Mouse (Mus musculus): Measurements from ENCODE around the gene Tenm2.

Tenm2 gene

DNA sequence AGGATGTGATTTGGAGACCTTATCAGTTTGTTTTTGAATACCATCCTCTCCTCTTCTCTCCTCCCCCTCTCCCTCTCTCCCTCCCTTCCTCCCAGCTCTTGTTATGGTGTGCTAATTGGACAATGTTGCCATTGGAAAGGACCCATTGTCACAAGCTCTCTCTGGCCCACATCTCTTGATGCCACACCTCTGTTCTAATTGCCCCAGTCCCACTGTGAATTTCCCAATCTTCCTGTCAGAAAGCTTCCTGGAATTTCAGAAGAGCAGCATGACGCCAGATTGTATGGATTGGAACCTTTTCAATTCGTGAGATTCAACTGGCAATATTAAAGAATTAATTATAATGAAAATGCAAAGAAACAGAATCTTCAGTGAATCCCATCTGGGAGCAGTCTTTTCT lies 128.7 kb downstream of the Tenm2 start:
- intact Hi-C loops (cut with DNase I): no loop called here

DNA sequence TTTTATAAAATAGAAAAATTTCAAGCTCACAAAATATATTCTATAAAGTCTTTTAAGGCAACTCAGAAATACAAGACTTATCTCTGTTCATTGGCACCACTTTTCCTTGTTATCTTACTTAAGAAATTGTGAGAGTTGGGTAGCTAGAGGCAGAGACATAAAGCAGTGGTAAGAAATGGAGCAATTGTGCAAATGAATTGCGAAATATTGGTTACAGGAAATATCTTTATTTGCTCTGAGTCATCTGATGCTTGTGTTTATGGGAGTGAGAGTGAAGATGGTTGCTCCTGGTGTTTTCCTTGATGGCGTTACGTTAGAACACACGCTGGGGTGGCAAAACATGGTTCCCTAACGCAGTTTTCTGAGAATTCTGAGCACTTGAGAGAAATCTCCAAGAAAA lies 156.4 kb downstream of the Tenm2 start:
- intact Hi-C loops (cut with DNase I): no loop called here

DNA sequence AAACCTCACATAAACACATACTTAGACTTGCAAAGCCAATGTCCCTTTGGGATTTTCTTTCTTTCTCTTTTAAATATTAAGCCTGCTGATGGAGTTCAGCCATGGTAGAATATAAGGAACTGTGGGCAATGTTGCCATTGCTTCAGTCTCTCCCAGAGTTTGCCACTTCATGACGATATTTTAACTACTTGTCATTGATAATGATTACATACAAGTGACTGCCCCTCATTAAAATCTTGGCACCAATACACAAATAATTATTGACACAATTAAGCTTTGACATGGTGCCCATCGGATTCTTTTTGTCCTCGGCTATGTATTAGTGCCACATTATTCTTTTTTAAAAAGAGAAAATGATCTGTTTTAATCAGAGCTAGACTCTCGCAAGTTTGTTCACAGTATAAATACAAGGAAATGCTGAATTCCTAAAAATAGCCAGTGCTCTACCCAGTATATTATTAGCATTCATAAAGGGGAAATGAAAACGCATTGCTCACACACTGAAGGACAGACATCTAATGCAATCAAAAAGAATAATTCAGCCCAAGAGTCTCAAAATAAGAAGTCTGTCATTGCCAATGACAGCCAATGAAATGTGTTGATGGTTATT lies 158.7 kb downstream of the Tenm2 start:
- intact Hi-C loops (cut with DNase I): no loop called here

DNA sequence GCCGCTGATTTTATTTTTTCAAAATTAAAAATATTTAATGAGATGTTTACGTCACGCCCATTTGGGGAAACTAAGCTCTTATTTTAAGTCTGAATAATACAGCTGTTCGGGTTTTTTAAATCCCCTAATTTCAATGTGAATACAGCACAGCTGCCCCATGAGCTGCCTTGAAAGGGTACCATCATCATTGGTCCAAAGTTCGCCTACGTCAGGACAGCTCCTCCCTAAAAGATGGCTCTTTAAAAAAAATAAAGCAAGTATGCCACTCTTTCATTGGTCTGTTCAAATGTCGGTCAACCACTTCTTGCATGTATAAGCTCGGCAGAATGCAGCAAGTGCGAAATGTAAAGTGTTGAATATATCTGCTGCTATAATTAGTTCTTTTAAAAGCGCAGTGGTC lies 160.4 kb downstream of the Tenm2 start:
- intact Hi-C loops (cut with DNase I): no loop called here

DNA sequence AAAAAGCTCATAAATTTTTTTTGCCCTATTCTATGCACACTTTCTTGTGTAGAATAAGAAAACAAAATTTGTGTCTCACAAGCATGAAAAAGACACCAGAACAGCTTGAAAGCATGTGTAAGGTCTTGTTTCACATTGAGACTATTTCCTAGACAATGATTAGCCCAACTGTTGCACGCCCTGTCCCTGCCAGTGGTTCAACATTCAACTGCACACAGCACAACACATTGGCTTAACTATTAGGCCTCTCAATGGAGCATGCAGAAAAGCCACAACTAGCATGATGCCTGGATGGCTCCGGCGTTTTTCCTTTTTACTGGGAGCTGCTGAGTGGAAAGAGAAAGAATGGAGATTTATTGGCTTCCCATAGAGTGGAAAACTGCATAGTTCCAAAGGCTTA lies 170.3 kb downstream of the Tenm2 start:
- intact Hi-C loops (cut with DNase I): no loop called here

DNA sequence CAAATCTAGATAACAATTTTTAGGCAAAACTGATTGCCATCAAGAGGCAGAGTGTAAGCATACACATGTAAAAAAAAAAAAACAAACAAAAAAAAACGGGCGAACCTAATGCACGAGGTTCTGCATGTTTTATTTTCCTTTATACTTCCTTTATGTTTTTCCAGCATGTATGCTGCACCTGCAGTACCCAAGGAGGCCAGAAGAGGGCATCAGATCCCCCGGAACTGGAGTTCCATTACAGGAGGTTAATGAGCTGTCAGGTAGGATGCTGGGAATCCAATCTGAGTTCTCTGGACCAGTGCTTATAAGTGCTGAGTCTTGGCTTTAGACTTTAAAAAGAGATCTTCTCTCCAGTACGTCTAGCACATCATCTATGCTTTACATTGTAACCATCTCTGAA lies 189.1 kb downstream of the Tenm2 start:
- intact Hi-C loops (cut with DNase I): loop anchor here (5.0 kb wide), 1 partner anchor 141 kb away; no protein-coding TSS in a partner anchor

DNA sequence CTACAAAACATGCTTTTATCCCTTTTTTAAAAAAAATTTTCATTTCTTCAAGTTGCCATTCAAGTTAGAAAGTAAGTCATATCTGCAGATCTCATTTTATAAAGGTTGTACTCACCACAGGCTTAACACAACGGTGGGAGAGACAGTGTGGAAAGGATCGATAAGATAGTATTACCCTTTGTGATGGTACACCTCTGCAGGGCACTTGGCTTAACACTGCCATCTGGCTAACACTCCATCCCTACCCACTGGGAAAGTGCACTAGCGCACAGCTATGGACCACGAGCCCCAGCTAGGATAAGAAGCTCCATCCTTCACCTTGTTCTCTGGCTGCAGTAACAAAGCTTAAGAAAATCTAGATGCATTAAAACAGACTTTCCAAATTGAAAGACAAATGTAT lies 194.5 kb downstream of the Tenm2 start:
- intact Hi-C loops (cut with DNase I): no loop called here

DNA sequence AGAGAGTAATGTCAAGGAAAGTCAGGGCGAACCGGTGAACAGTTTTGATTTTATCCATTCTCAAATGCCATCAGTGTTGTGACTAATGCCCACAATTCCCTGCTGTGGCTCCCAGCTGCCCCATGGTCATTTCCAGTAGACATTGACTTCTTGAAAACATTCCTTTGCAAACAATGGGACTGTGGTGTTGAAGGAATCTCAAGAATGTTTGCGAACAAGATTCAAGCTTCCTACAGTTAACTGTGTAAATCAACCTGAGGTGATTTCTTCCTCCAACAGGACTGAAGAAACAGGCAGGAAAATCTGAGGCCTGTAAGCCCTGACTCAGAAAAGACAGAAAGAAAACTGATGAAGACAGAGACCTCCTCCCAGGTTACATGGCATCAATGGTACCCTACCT lies 196.5 kb downstream of the Tenm2 start:
- intact Hi-C loops (cut with DNase I): no loop called here

DNA sequence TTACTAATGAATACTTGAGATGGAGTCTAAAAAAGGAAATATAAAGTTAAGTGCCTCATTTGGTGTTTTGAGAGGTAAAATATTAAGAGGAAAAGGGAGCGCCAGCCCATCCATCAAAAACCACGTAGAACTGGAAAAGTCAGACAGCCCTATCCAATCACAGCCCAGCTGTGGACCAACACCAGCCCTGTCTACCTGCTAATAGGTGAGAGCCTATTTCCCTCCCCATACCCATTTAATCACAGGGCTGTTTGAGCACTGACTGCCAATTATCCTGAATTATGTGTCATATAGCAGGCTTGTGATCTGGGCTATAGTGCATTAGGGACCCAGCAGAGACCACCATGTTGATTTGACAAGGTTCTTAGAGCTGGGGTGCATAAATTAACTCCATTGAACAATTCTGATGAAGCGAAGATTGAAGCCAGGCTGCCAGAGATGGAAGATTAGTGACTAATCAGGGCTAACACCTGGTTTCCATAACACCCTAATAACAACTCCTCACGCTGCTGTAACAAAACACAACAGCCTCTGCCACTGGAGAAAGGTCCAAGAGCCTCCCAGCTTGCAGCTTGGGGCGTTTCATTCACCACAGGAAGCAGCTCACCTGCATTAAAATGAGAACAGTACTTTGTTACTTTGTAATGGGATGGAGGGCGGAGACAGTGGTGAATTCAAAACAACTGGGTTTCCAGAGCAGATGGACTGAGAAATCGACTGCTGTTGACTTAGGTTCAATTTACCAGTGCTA lies 204.3 kb downstream of the Tenm2 start:
- intact Hi-C loops (cut with DNase I): no loop called here

DNA sequence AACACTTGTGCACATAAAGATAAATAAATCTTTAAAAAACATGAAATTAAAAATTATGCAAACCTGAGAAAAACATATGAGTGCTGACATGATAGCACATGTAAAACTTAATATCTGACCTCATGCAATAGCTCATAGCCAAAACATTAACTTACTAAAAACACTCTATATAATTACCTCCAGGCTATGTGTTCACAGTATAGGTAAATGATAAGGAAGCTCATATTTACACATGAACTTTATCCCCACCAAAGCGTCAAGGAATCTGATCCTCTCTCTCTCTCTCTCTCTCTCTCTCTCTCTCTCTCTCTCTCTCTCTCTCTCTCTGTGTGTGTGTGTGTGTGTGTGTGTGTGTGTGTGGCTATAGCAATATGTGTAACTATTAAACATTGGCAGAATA lies 223.9 kb downstream of the Tenm2 start:
- intact Hi-C loops (cut with DNase I): no loop called here

DNA sequence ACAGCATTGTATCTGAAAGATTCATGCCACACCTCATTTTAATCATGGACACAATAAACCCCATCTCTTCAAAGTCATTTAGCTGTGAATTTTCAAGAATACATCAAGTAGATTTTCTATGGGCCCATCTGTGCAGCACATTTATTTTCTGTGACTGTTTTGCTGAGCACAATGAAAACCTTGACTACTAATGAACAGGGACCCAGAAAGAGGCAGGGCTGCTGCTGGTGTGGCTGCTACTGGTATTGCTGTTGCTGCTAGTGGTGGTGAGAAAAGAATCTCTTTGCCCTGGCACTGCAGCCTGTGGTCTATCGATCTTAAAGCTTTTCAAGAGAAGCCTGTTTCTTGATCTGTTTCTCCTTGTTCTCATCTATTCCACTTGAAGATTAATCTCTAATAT lies 226.5 kb downstream of the Tenm2 start:
- intact Hi-C loops (cut with DNase I): no loop called here

DNA sequence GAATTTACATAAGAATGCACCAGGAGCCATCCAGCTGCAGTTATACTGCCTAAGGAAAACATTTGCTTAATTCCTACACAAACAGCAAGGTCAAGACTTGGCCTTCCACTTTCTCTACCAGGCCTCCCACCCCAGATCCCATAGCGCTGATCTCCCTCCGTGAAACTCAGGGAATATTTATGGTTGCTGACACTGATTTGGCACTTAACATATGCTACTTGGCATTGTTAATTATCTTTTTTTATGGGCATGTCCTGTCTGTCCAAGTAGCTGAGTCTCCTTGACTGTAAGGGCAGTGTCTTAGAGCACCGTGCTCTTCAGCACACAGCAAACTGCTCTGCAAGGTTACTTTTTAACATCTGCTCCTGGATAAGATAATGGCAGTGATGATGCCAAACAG lies 238.1 kb downstream of the Tenm2 start:
- intact Hi-C loops (cut with DNase I): no loop called here

DNA sequence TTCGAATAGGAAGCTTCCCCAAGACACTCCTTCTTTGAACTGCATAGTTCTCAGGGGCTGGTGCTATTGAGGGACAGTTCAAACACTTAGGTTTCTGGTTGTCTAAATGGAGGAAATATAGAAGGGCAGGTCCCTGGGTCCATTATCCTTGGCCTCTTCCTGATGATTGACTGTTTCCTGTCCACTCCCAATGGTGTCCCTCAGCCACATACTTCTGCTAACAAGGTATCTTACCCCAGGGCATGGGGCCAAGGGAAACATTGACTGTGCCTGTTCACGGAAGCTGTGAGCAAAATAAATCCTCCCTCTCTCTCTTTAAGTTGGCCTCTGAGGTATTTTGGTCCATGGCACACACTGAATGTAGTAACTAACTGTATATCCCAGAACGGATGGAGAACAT lies 244.9 kb downstream of the Tenm2 start:
- intact Hi-C loops (cut with DNase I): no loop called here

DNA sequence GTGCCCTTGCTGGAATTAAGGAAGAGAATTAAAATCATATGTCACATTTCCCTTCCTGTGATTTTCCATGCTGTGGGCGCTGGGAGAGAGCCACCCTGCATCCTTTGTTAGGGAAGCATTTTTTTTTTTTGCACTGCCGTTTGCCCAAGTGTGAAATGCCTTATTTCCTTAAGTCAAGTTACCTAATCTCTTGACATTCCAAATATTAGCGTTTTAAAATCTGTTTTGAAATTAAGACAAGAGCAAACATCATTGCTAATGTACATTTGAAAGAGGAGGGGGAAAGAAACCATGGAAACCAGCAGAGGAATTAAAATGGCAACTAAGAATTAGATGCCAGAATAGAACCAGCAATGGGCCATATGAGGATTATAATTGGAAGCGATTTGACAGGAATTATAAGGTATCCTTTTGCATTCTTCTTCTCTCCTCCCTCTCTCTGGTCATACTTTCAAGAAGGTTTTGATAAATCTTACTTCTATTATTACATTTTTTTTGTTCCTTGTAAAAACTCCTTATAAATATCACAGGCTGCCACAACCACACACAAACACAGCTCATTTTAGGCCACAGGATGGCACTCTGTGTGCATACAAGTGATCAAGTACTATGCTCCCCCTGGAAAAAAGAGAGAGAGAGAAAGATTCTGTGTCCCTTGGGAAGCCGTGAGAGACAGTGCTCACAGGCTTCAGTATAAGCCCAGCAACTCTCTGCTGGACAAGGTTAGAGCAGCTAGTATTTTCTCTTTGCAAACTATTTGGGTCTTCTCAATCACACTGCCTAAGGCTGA lies 246.8 kb downstream of the Tenm2 start:
- intact Hi-C loops (cut with DNase I): no loop called here

DNA sequence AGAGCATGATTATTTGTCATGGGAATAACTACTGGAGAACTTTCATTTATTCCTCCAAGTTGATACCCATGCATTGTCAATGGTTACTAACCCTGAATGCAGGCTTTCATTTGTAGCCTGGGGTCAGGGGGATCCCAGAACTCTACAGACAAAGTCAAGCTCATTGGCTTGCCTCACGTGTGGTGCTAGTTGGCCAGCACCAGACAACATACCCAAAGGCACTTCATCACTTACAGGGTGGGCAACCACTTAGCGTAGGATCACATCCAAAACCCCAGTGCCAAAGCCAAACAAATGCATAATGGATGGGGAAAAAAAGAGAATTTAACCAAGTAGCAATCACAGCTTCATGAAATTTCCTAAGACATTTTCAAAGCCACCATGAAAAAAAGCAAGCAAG lies 261.6 kb downstream of the Tenm2 start:
- intact Hi-C loops (cut with DNase I): no loop called here

DNA sequence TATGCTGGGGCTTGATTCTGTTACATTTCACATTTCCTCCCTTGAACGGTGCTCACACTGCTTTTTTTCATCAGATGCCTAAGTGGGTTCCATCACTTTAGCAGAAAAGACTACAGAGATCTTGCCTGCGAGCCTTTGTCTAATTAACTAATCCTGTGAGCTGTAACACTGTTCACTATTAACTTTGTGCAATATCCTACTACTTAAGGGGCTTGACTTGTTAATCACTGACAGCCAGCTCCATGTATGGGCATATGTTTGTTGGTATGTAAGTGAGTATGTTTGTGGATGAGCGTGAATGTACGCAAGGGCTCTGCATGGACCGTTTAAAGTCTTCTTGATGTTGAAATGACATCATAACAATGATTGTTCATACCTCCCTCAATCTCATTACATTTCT lies 277.7 kb downstream of the Tenm2 start:
- intact Hi-C loops (cut with DNase I): no loop called here

DNA sequence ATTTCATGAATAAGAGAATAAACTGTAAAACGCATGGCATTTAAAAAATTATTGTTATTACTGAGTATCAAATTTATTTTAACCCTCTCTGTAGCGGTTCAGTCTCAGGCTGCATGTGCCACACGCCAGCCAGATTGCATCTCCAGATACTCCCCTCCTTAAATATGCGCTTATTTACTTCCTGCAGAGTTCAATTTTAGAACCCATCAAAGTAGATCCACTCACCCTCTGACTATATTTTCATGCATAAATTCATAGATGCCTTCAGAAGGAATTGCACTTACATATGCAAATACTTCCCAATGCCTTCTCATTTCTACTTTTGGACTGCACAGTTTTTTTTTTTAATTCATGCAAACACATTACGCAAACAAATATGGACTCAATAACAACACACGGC lies 294.3 kb downstream of the Tenm2 start:
- intact Hi-C loops (cut with DNase I): no loop called here

DNA sequence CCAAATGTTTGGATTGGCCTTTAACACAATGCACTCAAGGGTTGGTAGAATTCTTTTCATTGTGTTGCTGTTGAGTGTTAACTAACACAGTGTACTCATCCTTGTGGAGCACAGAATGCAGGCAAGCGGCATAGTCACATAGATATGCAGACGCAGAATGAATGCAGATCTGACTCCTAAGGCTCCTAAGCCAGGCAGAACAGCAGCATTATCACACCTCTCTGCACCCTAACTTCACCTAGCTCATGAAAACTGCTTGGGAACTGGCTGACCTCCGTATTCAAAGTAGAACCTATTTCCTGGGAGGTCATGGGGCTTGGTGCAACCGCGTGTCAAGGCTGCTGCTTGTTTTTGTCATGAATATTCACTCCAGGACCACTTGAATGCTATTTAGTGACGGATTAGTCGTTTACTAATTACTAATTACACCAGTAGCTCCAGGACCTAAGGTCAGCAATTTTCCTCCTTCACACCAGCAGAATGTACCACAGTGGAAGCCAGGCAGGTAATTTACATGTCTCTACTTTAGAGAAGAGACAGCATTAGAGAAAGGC lies 295.1 kb downstream of the Tenm2 start:
- intact Hi-C loops (cut with DNase I): no loop called here

DNA sequence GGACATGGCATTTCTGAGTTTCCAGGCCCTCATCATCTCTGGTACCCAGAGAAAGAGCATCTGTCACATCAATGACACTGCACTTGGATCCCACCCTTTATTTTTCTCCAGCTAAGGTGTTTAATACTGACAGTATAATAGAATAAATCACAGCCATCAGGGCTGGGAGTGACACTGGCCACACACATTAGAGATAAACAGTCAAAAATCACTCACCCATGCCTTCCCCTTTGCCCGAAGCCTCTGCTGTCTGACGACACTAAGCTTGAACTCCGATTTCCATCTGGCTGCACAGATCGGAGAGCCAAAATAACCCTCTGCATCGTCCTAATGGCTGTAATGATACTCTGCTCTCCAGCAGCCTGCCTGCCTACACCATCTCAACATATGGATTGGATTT lies 305.9 kb downstream of the Tenm2 start:
- intact Hi-C loops (cut with DNase I): no loop called here

DNA sequence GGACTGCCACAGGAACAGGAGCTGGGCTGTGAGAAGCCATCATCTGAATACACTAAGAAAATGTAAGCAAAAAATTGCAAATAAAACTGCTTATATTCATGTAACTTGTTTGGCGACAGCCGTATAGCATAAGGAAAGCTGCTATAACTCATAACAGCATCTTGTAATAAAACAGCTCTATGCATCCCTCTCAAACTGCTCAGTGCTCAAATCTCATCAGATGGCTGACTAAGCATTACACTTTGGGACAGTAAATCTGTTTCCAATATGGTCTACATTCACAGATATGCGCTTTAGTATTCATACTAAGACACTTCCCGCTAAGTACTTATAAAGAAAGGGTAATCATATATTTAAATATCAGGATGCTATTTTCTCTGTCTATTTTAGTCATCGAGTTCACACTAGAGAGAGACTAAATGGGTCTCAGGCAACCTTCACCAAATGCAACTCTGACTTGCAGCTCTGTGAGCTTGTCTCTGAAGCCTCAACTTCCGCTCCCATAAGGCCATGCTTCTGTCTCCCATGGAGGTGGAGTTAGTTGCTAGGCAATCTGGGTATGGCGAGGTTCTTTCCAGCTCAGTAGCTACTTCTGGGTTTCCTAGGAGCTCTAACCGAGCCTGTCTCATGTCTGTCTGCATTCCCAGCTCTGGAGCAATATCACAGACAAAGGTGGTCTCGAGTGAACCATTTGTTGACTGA lies 308.9 kb downstream of the Tenm2 start:
- intact Hi-C loops (cut with DNase I): no loop called here

DNA sequence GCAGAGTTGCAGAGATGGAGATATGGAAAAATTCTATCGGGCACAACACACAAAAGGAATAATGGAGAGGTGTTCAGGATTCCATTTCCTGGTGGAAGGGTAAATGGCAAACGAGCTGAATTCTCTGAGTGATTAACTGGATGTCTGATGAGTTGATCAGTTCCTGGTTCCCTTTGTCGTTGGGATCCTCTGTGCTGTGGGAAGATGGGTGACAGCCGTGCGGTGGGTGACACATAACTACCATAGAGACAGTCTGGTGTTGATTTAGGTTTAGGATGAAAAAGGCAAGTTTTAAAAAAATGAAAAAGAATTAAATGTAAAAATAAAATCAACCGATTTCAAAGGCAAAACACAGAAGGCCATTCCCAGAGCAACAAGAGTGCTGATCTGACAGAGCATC lies 316.5 kb downstream of the Tenm2 start:
- intact Hi-C loops (cut with DNase I): no loop called here

DNA sequence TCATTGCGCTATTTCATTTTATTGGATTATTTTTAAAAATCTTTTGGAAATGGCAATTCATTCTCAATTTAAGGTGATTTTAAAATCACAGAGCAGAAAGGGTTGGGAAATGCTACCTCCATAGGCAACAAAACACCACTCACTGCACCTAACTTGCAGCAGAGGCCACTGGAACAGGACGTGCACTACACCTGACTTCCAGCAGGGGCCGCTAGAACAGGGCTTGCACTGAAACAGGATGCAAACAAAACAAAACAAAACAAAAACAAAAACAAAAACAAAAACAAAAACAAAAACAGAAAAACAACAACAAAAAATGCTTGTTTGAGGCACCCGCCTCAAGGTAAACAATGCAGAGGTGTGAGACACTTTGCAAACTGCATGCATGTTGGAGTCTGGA lies 324.4 kb downstream of the Tenm2 start:
- intact Hi-C loops (cut with DNase I): no loop called here

Data from adrenal gland (tissue).